Mouse (Mus musculus) adrenal gland, postnatal 14 days (tissue): ENCODE data around the gene Cers1. TPM values are rescaled to one million over a fixed set of nuclear protein-coding genes. Genes with fewer than 3 reads are reported as not detected.
A peak's percentile ranks its signal among the peaks of the same experiment; 100 is the strongest.

Experiments
- DNase-seq: peaks from one replicate; pipeline ENCODE4 v3.0.0; 2021; ENCODE audit warnings: mixed read lengths
- long read RNA-seq, 2 experiments: library from polyadenylated mRNA; stranded (forward); transcript quantifications; one replicate each; pipeline ENCODE4 v2.0.0; 2021
- total RNA-seq: library from RNA; stranded (reverse); gene quantifications from 2 replicates; pipeline ENCODE4 v1.2.3, GENCODE M21; 2021

Cers1 gene
- total RNA-seq: 1.9 and 2.9 TPM in 2 replicates
- long read RNA-seq, experiment 1, transcript Cers1-203 (8 exons, 2,728 nt): major isoform, 10 of 15 reads
- long read RNA-seq, experiment 1, partial matches to known transcripts: 1 of 15 reads
- long read RNA-seq, experiment 1, other reads (novel, unspliced or antisense): 4 of 15 reads
- long read RNA-seq, experiment 2, transcript Cers1-203 (8 exons, 2,728 nt): major isoform, 5 of 5 reads
- long read RNA-seq, experiment 2, partial matches to known transcripts: 0 of 5 reads
- long read RNA-seq, experiment 2, other reads (novel, unspliced or antisense): 0 of 5 reads

DNA sequence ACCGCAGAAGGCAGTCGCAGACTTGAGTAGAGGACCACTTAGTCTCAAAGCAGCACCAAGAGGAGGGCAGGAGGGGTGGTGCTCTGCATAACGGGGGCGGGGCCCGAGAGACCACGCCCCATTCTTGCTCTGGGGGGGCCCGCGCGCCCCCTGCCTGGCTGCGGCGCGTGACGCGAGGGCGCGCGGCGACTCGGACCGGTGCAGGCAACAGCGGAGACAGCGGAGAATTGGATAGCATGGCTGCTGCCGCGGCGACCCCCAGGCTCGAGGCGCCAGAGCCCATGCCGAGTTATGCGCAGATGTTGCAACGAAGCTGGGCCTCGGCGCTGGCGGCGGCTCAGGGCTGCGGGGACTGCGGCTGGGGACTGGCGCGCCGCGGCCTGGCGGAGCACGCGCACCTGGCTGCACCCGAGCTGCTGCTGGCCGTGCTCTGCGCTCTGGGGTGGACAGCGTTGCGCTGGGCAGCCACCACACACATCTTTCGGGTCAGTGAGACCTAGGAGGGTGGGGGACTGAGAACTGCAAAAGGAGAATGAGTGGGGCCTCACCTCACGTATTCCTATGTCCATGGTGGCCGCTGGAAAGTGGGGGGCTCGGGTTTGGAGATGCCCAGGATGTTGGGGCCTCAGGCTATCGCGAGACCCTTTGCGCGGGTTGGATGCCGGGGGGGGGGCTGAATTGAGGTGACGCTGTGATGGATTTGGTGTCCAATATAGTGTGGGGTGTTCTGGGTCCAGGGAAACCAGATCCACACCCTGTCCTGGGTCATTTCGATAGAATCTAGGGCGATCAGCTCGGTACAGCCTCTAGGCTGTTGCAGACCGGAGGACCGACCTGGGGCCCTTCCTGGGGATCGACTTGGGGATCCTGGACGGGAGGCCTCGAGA is at the start of gene Cers1:
Cers1 (plus strand) TSS at position 152 of the 887 bp plus-strand sequence.
- DNase-seq: peak; percentile 78

DNA sequence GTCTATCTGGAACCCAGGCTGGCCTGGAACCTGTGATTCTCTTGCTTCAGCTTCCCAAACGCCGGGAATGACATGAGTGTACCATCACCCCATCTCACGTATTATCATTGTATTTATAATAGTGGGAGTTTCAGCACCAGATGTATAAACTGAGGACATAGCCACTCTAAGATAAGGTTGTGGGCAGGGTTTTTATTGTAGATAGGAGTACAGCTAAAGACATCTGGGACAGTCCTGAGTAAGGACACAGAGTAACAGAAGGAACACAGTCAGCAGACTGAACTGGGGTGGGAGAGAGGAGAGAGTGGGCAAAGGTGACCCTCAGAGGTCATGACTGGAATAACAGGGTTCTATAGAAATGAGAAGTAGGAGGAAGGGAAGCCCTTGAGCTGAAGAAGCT is 47.9 kb upstream of the Cers1 start:
- DNase-seq: no peak

DNA sequence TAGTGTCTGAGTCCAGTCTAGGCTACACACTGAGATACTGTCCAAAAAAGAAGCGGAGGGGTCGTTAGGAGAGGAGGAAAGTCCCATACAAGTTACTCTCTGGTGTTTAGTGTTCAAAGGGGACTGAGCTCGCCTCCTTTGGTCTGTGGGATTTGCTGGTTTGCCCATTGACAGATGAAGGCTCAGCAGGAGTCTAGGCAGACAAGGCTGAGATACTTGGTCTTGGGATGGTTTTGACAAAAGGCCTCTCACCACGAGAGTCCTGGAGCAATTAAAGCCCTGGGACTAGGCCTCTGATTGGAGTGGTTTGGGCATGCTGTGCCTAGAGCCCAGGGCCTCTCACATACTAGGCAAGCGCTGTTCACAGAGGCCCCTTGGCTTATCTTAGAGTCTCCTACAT is 47.3 kb upstream of the Cers1 start:
- DNase-seq: no peak

DNA sequence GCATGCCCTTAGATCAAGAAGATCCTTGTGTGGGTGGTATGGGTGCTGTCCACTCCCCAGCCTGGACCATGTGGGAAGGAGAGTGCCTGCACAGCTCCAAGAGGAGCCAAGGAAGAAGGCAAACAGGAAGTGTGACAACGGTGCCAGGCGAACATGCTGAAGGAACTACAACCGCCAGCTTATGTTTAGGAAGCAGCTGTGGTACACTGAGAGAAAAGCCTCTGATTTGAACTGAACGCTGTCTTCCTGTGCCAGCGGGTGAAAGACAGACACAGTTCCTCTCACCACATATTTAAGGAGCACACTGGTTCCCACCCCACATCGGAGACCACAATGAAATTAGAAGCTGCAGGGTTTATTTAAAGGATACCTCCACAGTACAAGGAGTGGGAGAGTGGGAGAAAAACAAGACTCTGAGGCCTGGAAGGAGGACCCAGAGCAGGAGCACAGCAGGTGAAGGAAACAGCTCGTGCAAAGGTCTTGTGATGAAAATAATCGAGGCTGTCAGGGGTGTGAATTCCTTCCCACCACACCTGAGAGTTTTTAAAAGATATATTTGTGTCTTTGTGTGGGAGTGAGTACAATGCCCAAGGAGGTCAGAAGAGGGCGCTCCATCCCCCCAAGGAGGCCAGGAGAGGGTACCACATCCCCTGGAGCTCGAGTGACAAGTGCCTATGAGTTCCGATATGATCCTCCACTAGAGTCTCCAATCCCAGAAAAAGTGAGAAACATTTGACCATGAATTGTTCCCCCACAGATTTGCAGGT is 46.6 kb upstream of the Cers1 start:
- peak; percentile 67 for DNase-seq

- DNase-seq: peak; percentile 81
Measured at GRCm38 (mm10) chr8:70272949-70273348, 42.6 kb upstream of the Cers1 start.

DNA sequence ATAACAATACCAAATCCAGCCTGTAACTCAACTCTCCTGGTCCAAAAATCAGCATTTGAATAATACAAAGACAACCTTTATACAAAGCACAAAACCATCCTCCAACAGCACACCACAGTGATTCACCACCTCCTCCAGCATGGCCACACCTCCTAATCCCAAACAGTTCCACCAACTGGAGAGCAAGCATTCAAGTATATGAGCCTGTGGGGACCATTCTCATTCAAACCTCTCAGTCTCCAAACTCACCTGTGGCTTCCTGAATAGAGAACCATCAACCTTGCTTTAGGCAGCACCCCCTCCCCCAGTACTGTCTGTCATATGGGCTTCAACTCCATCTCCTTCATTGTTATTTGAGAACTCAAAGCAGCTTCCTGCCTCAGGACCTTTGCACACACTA is 41.2 kb upstream of the Cers1 start:
- DNase-seq: no peak

GRCm38 (mm10) chr8:70276476-70276875 is 39.1 kb upstream of the Cers1 start:
- peak; percentile 55 for DNase-seq

DNA sequence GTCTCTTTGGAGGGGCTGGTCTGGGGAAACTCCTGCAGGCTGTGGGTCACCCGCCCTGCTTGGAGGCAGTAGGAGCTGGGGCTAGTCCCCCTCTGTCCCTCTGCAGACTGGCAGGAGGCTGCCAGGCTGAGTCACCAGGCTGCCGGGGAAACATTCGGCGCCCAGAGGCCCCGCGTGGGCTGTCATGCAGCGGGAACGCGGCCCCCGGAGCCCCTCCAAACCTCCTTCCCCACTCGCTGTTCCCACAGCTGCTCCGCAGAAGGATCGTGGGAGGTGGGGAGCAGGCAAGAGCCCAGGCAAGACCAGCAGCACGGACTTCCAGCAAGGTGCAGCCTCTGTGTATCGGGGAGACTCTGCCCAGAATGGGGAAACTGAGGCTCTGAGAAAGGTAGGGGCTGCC is 37.4 kb upstream of the Cers1 start:
- no peak for DNase-seq

- no peak for DNase-seq
Measured at GRCm38 (mm10) chr8:70279266-70279665, 36.3 kb upstream of the Cers1 start.

DNA sequence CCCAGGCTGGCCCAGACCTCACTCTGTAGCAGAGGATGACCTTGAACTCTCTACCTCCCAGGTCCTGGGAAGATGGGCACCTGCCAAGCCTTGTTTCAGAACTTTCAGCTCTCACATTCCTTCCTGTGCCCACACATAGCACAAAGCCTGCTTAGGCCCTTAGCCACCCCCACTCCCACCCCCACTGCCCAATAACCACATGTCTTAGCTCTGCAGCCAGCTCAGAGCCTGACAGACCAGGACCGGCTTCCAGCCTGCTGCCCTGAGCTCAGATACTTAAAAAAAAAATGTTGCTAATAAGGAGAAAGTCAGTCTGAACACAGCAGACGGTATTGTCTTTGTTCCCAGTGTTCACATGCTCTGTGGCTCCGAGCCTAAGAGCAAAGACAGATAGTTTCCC is 34.6 kb upstream of the Cers1 start:
- DNase-seq: peak; percentile 44

GRCm38 (mm10) chr8:70282603-70283135 is 32.9 kb upstream of the Cers1 start, which contains the start of gene Homer3:
Homer3 (plus strand) TSS chr8:70282827.
- DNase-seq: peak; percentile 95

- DNase-seq: peak; percentile 59
Measured at GRCm38 (mm10) chr8:70283136-70284077, 32.2 kb upstream of the Cers1 start.

- DNase-seq: no peak
Measured at GRCm38 (mm10) chr8:70284421-70284820, 31.2 kb upstream of the Cers1 start.

GRCm38 (mm10) chr8:70285304-70285703 is 30.3 kb upstream of the Cers1 start:
- no peak for DNase-seq

DNA sequence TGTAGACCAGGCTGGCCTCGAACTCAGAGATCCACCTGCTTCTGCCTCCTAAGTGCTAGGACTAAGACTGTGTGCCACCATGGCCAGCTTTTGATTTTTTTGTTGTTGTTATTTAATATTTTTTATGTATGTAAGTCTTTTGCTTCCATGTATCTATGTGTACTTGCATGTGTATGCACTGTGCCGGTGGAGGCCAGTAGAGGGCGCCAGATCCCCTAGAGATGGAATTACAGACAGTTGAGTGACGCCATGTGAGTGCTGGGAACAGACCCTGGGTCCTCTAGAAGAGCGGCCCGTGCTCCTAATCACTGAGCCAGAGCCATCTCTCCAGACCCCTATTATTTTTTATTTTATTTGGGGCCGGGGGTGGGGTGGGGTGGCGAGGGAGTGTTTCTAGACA is 28.8 kb upstream of the Cers1 start:
- no peak for DNase-seq

DNA sequence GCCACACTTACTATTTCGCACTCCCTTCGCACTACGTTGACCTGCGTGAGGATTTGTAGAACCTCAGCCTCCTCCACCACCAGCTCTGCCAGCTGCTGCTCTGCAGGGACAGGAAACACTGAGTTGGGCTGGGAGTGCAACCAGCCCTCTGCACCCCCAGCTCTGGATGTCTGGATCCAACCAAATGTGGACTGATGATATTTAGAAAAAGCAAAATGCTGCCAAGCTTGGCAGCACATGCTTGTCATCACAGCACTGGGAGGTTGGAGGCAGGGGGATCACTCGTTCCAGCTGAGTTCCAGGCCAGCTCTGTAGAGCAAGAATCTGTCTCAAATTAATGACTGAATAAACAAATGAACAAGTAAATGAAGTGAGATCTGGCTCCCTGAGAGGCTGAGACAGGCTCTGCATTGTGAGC is 21.6 kb upstream of the Cers1 start:
- DNase-seq: no peak

DNA sequence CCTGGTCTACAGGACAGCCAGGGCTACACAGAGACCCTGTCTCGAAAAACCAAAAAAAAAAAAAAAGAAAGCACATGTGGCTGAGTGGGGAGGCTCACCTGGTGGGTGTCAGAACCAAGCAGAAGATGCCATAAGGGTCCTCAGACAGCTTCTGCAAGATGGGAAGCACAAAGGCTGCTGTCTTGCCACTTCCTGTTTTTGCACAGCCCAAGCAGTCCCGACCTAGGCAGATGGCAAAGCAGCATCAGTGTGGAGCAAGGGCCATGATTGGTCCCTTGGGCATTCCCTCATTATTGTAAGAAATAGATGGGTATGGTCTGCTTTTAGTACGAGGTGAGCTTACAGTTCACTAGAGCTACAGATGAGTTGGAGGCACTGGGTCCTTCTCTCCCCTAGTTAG is 14.7 kb upstream of the Cers1 start:
- no peak for DNase-seq

GRCm38 (mm10) chr8:70302358-70302890 is 13.2 kb upstream of the Cers1 start, which contains the start of the genes Ddx49 and Cope:
Ddx49 (minus strand) TSS chr8:70302489.
Cope (plus strand) TSS chr8:70302518.
- DNase-seq: peak; percentile 96

DNA sequence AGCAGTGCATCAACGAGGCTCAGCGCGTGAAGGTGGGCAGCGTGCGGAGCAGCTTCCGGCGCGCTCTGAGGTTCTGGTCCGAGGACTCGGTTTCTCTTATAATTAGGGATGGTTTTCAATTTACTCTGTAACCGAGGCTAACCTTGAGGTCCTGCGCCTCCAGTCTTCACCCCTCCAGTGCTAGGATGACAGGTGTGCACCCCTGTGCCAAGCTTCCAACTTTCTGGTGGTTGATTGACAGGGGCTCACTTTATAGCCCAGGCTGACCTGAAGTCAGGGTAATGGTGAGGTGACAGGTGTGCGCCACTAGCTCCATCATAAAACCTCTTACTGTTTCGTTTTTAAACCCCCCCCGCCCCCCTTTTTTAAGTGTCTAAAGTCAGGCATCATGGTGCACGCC is 12.7 kb upstream of the Cers1 start:
- no peak for DNase-seq

GRCm38 (mm10) chr8:70309311-70309710 is 6.3 kb upstream of the Cers1 start:
- peak; percentile 77 for DNase-seq

GRCm38 (mm10) chr8:70313399-70313798 is 2.2 kb upstream of the Cers1 start:
- DNase-seq: peak; percentile 64
